Mouse (Mus musculus) heart, adult 2 months (tissue): ENCODE measurements around the gene Gm19426. TPM values are rescaled to one million over a fixed set of nuclear protein-coding genes. Genes with fewer than 3 reads are reported as not detected.

Source experiments
- DNase-seq, 2 experiments: peaks; one replicate each; pipeline ENCODE4 v3.0.0; 2021
- H3K27ac ChIP-seq: fragments of 200-600 bp; 2 replicates; pipeline ENCODE4 v1.8.1; 2022
- H3K27me3 ChIP-seq: fragments of 200-500 bp; 2 replicates; pipeline ENCODE4 v1.6.1; 2012; ENCODE audit warnings: mild to moderate bottlenecking, low read length, inconsistent platforms, mixed read lengths; ENCODE audit not compliant: control insufficient read depth, insufficient read depth
- H3K36me3 ChIP-seq: fragments of 200-500 bp; 2 replicates; pipeline ENCODE4 v1.6.1; 2012; ENCODE audit warnings: low read length, inconsistent platforms; ENCODE audit not compliant: control insufficient read depth, insufficient read depth
- H3K4me1 ChIP-seq: fragments of 200-500 bp; 2 replicates; pipeline ENCODE4 v1.6.1; 2011; ENCODE audit warnings: low read length; ENCODE audit not compliant: control insufficient read depth, insufficient read depth
- H3K4me3 ChIP-seq: fragments of 200-600 bp; 2 replicates; pipeline ENCODE4 v1.8.1; 2022
- H3K79me2 ChIP-seq: fragments of 200-500 bp; replicated peaks from 2 replicates; pipeline ENCODE4 v1.6.1; 2012; ENCODE audit warnings: mild to moderate bottlenecking, inconsistent platforms, low read length, moderate library complexity, mixed read lengths; ENCODE audit not compliant: control insufficient read depth, insufficient read depth
- H3K9ac ChIP-seq: fragments of 200-500 bp; 2 replicates; pipeline ENCODE4 v1.6.1; 2012; ENCODE audit warnings: low read depth, mild to moderate bottlenecking, control low read depth, inconsistent platforms, low read length, mixed read lengths
- CTCF ChIP-seq: fragments of 200-600 bp; IDR thresholded peaks from 2 replicates; pipeline ENCODE4 v1.8.1; 2022; ENCODE audit warnings: antibody characterized with exemption, mild to moderate bottlenecking, moderate library complexity
- EP300 ChIP-seq: fragments of 200-500 bp; IDR thresholded peaks from 2 replicates; pipeline ENCODE4 v1.6.1; 2011; ENCODE audit warnings: low read depth, low read length, control low read depth; ENCODE audit not compliant: insufficient read depth
- POLR2A ChIP-seq: fragments of 200-500 bp; IDR thresholded peaks from 2 replicates; pipeline ENCODE4 v1.6.1; 2011; ENCODE audit warnings: mild to moderate bottlenecking, low read depth, low read length, control low read depth; ENCODE audit not compliant: insufficient read depth
- WGBS: fragments of 180-500 bp; shearing (Covaris S2); methylation state at CpG from one replicate; pipeline ENCODE4 v1.1.7; 2018; 5-methylcytosine and 5-hydroxymethylcytosine counted together
- intact Hi-C: fragments of 180-260 bp; cut with DNase I; formaldehyde crosslinking; loops from one replicate; pipeline ENCODE4 v1.15.1; 2025
- polyA plus RNA-seq: library from polyadenylated mRNA; depleted of rRNA; stranded (reverse); fragments of >200 nt; gene quantifications from 2 replicates; pipeline ENCODE4 v1.2.3, GENCODE M21; 2012
- total RNA-seq, 2 experiments: library from RNA; stranded (reverse); gene quantifications; 2 replicates each; pipeline ENCODE4 v1.2.3; 2021

Gene Gm19426
- total and polyA plus RNA-seq, 3 experiments: 1.5 to 2.0 (median 1.8) TPM

DNA sequence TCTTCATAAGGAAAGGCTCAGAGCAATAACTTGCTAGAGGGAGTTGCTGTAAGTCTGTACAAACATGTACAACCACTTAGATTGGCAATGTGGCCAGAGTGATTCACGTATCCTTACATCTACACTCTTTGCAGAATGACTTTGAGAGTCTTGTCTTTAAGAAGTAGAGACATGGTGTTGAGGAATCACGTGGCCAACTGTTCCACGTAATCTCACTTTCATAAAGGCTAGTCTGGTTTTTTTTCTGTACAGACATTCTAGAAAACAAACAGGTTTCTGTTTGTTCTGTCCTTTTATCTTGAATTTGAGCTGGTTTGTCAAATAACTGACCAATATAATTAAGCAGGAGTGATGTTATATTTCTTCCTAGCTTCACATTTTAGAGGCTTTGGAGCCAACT, 17.9 kb upstream of the Gm19426 start:
- Histone ChIP-seq H3K9ac (no peak overlapping the region), H3K27ac (no peak overlapping the region), H3K4me1 (no peaks in the 10 kb centered on the region), H3K79me2 (no peaks in the 10 kb centered on the region), H3K4me3 (no peak overlapping the region), H3K36me3 (no peaks in the 10 kb centered on the region), H3K27me3 (no peaks in the 10 kb centered on the region)
- intact Hi-C loops: no loop called here
- 76% methylated on average over 3 of the region's 3 CpGs for WGBS
- no peak for DNase-seq
- TF ChIP-seq POLR2A: no peak
- no peak for TF ChIP-seq EP300
- no peak for TF ChIP-seq CTCF

DNA sequence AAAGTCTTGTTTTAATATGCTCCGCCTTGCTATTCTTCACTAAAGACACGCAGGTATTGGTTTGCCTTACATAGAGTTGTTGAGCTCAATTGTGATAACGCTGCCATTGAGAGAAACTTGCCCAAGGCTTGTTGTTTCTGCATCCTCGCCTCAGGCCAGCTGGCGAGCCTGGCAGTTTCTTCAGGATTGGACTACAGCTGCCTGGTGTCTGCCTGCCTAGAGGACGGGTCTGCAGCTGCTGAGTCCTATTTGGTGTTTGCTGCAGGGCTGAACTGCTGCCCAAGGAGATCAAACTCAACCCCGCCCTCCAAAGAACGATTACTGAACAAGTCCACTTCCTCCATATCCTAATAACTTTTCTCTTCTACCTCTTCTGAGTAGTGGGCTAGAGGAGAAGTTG, 17.3 kb upstream of the Gm19426 start:
- no peaks in the 10 kb centered on the region for H3K79me2 ChIP-seq
- WGBS: 67% methylated on average over 8 of the region's 8 CpGs
- H3K27me3 ChIP-seq: no peaks in the 10 kb centered on the region
- TF ChIP-seq CTCF (no peak), POLR2A (no peak), EP300 (no peak)
- intact Hi-C loops: no loop called here
- no peaks in the 10 kb centered on the region for H3K36me3 ChIP-seq
- H3K4me1 ChIP-seq: no peaks in the 10 kb centered on the region
- H3K4me3 ChIP-seq: no peak overlapping the region
- H3K27ac ChIP-seq: no peak overlapping the region
- no peak for DNase-seq
- no peak overlapping the region for H3K9ac ChIP-seq

DNA sequence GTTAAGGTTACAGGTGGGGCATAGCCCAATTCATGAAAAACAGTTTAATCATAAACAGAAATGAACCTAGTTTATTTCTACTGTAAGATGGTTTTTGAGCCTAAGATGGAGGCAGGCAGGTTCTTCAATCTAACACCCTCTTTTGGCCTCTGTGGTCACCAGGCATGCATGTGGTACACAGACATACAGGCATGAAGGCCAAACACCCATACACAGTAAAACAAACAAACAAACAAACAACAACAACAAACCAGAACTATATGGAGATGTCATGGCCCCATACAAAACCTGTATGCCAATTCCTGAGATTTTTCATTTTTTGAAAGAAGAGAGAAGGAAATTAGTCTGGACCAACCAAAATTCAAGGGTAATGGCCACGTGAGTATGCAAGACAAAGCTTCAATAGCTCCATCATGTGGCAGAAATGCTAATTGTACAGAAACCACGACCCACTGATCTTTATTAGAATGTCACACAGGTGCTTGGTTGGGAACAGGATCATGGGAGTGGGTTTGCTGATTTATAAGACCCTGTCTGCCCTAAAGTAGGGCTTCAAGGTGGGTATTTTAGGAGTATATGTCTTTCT, 15.2 kb upstream of the Gm19426 start:
- Histone ChIP-seq H3K27me3 (no peaks in the 10 kb centered on the region), H3K4me3 (no peak overlapping the region), H3K79me2 (no peaks in the 10 kb centered on the region), H3K36me3 (no peaks in the 10 kb centered on the region), H3K27ac (no peak overlapping the region), H3K9ac (no peak overlapping the region), H3K4me1 (no peaks in the 10 kb centered on the region)
- 0% methylated on average over 2 of the region's 2 CpGs for WGBS
- DNase-seq: no peak
- TF ChIP-seq CTCF (peak; percentile 78), POLR2A (no peak), EP300 (no peak)
- intact Hi-C loops: loop anchor here (2.0 to 5.0 kb wide), 2 partner anchors 20 to 301 kb away; no protein-coding TSS in a partner anchor

DNA sequence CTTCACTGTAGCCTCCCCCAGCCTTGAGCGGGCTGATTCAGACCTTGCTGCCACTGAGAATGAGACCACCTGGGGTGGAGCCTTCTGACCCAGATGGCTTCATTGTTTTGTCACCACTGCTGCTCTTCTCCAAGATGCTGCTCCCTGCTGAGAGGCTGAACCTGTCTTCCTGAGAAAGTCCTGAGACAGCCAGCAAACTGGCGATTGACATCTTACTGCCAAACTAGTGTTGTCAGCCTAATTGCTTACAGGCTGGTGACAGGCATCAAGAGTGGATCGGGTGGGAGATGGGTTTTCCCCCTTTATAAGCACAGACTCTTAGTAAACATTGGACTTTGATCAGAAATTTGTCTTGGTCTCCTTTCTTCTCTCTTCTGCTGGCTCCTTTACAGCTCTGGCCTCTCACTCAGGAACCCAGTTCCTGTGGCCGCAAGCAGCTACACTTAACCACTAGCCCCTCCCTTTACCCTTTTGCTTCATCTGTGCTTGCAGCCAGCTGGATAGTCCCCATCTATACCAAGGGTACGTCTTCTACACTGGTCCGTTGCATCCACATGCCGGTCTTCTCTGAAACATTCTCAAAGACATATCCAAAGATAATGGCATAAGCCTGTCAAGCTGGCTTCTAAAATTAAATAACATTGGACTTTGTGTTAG, 13.7 kb upstream of the Gm19426 start:
- Histone ChIP-seq H3K27me3 (no peaks in the 10 kb centered on the region), H3K4me1 (no peaks in the 10 kb centered on the region), H3K79me2 (no peaks in the 10 kb centered on the region), H3K36me3 (no peaks in the 10 kb centered on the region), H3K4me3 (no peak overlapping the region), H3K27ac (no peak overlapping the region), H3K9ac (no peak overlapping the region)
- 72% methylated on average over 7 of the region's 7 CpGs for WGBS
- intact Hi-C loops: loop anchor here (5.0 kb wide), 1 partner anchor 300 kb away; no protein-coding TSS in a partner anchor
- no peak for TF ChIP-seq EP300
- TF ChIP-seq POLR2A: no peak
- TF ChIP-seq CTCF: no peak
- DNase-seq: no peak

DNA sequence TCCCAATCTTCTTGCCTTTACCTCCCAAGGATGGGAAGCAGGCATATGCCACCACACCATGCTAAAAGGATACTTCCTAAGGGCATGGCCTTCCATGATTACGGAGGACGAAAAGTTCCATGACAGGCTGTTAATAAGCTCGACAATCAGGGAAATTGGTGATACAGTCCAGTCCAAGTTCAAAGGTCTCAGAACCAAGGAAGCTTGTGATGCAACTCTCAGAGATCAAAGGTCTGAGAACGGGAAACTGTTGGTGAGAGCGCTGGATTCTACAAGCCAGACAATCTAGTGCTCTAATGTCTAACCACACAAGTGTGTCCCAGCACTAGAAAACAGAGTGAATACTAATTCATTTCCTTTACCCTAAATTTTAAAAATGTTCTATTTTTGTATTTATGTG, 12.8 kb upstream of the Gm19426 start:
- H3K36me3 ChIP-seq: no peaks in the 10 kb centered on the region
- H3K9ac ChIP-seq: no peak overlapping the region
- H3K27ac ChIP-seq: no peak overlapping the region
- WGBS: 62% methylated on average over 5 of the region's 5 CpGs
- TF ChIP-seq POLR2A (no peak), CTCF (no peak), EP300 (no peak)
- no peaks in the 10 kb centered on the region for H3K4me1 ChIP-seq
- no peak for DNase-seq
- no peaks in the 10 kb centered on the region for H3K79me2 ChIP-seq
- H3K27me3 ChIP-seq: no peaks in the 10 kb centered on the region
- intact Hi-C loops: loop anchor here (5.0 kb wide), 1 partner anchor 299 kb away; no protein-coding TSS in a partner anchor
- no peak overlapping the region for H3K4me3 ChIP-seq

DNA sequence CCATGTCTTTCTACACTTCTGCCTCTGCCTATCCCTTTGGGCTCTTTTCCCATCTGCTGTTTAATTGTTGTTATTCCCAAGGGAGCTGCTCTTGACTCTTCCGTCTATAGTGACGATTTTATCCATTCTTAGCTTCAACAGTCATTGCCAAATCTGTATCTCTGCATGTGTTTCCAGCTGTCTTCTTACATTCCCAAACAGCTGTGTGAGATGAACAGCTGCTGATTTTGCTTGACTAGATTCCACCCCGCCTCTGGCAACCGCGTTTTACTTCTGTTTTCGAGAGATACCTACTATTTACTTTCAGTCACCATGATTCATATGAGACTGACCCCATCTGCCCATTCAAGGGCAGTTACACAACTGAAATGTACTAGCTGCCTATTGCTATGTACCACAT, 6.7 kb upstream of the Gm19426 start:
- H3K9ac ChIP-seq: no peak overlapping the region
- no peak overlapping the region for H3K27ac ChIP-seq
- H3K36me3 ChIP-seq: no peaks in the 10 kb centered on the region
- intact Hi-C loops: no loop called here
- H3K4me1 ChIP-seq: no peaks in the 10 kb centered on the region; the same call in 1 of the 2 replicates
- H3K27me3 ChIP-seq: no peaks in the 10 kb centered on the region
- 35% methylated on average over 6 of the region's 6 CpGs for WGBS
- no peak overlapping the region for H3K4me3 ChIP-seq
- peak in 1 of 2 experiments; percentile 48 for DNase-seq
- TF ChIP-seq POLR2A (no peak), EP300 (0 out of 2 replicates have a peak, but pooled peaks have one; percentile 29)
- H3K79me2 ChIP-seq: no peaks in the 10 kb centered on the region
